Mouse (Mus musculus) kidney, embryonic 14.5 days (tissue): ENCODE measurements around the gene Cpeb1. TPM values are rescaled to one million over a fixed set of nuclear protein-coding genes. Genes with fewer than 3 reads are reported as not detected.

Experiments
- ATAC-seq: fragments of 200-750 bp; cut with Nextera tagmentation; 2 replicates; pipeline ENCODE4 v1.8.0; 2017; ENCODE audit warnings: moderate number of reproducible peaks, mild to moderate bottlenecking, moderate TSS enrichment, moderate library complexity; ENCODE audit not compliant: low FRiP score, low TSS enrichment
- H3K27ac ChIP-seq: fragments of 300-500 bp; sonication (generic); 2 replicates; pipeline ENCODE4 v1.5.1; 2014; ENCODE audit warnings: low read depth, mild to moderate bottlenecking, low read length, moderate library complexity, mixed read lengths
- H3K27me3 ChIP-seq: fragments of 300-500 bp; sonication (generic); 2 replicates; pipeline ENCODE4 v1.6.1; 2014; ENCODE audit warnings: mild to moderate bottlenecking, low read length; ENCODE audit not compliant: control insufficient read depth, insufficient read depth
- H3K36me3 ChIP-seq: fragments of 300-500 bp; sonication (generic); 2 replicates; pipeline ENCODE4 v1.6.1; 2014; ENCODE audit warnings: low read length, mixed read lengths; ENCODE audit not compliant: control insufficient read depth, insufficient read depth
- H3K4me1 ChIP-seq: fragments of 300-500 bp; sonication (generic); 2 replicates; pipeline ENCODE4 v1.6.1; 2014; ENCODE audit warnings: low read length, mixed read lengths; ENCODE audit not compliant: control insufficient read depth, insufficient read depth
- H3K4me2 ChIP-seq: fragments of 300-500 bp; sonication (generic); replicated peaks from 2 replicates; pipeline ENCODE4 v1.6.1; 2014; ENCODE audit warnings: low read depth, mild to moderate bottlenecking, low read length
- H3K4me3 ChIP-seq: fragments of 300-500 bp; sonication (generic); 2 replicates; pipeline ENCODE4 v1.5.1; 2014; ENCODE audit warnings: mild to moderate bottlenecking, low read length
- H3K9ac ChIP-seq: fragments of 300-500 bp; sonication (generic); 2 replicates; pipeline ENCODE4 v1.6.1; 2014; ENCODE audit warnings: low read depth, mild to moderate bottlenecking, low read length, moderate library complexity
- H3K9me3 ChIP-seq: fragments of 300-500 bp; sonication (generic); 2 replicates; pipeline ENCODE4 v1.6.1; 2016; ENCODE audit warnings: low read length; ENCODE audit not compliant: control insufficient read depth
- WGBS: fragments of 180-500 bp; shearing (Covaris S2); extraction: QIAGEN DNeasy Blood & Tissue Kit; methylation state at CpG from one replicate; pipeline ENCODE4 v1.1.7; 2014; 5-methylcytosine and 5-hydroxymethylcytosine counted together
- polyA plus RNA-seq: library from polyadenylated mRNA; unstranded; fragments of >200 nt; fragmentation: Nextera tagmentation; extraction: Ambion mirVana; gene quantifications from 2 replicates; pipeline ENCODE4 v1.2.1, GENCODE M21; 2014

The Cpeb1 gene
- polyA plus RNA-seq, 1 experiment from 2014 or later, result 1.6 TPM

DNA sequence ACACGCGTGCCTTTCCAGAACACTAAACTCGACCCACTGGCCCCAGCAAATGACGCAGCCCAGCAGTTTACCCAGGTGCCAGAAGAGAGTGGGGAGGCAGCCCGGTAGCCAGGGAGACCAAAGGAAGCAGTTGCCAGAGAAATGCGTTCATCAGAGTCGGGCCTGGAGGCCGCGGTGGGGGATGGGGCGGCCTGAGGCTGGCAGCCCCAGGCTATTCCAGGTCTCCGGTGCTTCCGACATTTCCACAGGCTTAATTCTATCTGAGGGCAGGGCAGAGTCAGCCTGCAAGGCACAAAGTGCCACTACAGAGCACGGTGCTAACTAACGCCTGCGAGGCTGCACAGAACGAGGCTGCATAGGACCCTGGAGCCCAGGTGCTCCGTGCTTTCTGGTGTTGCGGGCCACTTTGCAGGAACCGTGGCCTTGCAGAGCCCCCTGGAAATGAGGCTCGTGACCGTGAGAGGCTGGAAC, 2.3 kb downstream of the Cpeb1 start:
- peaks cover 67% of the 10 kb centered on the region for H3K27me3 ChIP-seq
- H3K36me3 ChIP-seq, result no peaks in the 10 kb centered on the region
- H3K9ac ChIP-seq, result no peak overlapping the region
- H3K4me2 ChIP-seq, result peak overlapping the region; percentile 91; the same call in 1 of the 2 replicates
- WGBS, result 2% methylated on average over 21 of the region's 21 CpGs
- peaks cover 11% of the 10 kb centered on the region for H3K4me1 ChIP-seq
- H3K27ac ChIP-seq, result no peak overlapping the region
- peak; percentile 24; the same call in 1 of the 2 replicates for ATAC-seq
- 0 out of 2 replicates have a peak overlapping the region, but pooled peaks have one; percentile 10 for H3K4me3 ChIP-seq
- no peaks in the 10 kb centered on the region for H3K9me3 ChIP-seq

DNA sequence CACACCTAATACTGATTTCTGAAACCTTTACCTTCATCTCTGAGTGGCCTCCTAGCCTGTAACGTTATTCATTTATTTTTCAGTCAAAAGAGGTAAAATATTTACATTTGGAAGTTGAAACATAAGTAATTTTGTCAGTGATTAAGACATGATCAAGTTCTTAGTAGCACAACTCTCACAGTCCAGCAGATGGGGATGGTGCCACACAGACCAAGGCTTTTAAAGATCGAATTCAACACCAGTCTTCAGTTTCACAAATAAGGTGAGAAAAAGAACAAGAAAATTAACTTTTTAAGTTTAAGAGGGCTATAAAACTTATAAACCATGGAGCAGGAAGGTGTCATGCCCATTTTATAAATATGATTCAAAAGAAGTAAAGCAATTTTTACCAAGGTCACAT, 56.3 kb downstream of the Cpeb1 start:
- WGBS, result 54% methylated on average over 2 of the region's 2 CpGs
- Histone ChIP-seq H3K4me2 (no peak overlapping the region), H3K27me3 (no peaks in the 10 kb centered on the region), H3K36me3 (no peaks in the 10 kb centered on the region), H3K9ac (no peak overlapping the region), H3K4me3 (no peak overlapping the region), H3K9me3 (no peaks in the 10 kb centered on the region), H3K4me1 (no peaks in the 10 kb centered on the region), H3K27ac (no peak overlapping the region)
- no peak for ATAC-seq

DNA sequence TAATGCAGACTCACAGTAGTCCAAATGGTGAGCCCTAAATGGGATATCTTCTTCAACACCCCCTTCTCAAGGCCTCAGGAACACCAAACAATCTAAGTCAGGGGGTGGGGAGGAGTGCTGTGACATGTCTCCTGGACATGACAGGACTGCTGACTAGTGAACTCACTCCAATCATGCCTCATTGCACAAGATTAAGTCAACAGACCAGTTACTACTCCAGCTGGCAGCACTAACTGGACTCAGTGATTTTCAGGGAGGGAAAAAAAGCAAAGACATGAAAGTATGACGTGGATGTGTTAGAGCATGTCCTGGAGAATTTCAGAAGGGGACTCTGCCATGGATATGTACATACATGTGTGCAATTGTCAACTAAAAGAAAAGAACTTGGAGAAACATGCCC, 75.9 kb downstream of the Cpeb1 start:
- Histone ChIP-seq H3K27ac (no peak overlapping the region), H3K27me3 (no peaks in the 10 kb centered on the region), H3K36me3 (no peaks in the 10 kb centered on the region), H3K4me2 (no peak overlapping the region), H3K4me1 (no peaks in the 10 kb centered on the region), H3K4me3 (no peak overlapping the region), H3K9ac (no peak overlapping the region), H3K9me3 (no peaks in the 10 kb centered on the region)
- 42% methylated on average over 1 of the region's 1 CpGs for WGBS
- no peak for ATAC-seq

DNA sequence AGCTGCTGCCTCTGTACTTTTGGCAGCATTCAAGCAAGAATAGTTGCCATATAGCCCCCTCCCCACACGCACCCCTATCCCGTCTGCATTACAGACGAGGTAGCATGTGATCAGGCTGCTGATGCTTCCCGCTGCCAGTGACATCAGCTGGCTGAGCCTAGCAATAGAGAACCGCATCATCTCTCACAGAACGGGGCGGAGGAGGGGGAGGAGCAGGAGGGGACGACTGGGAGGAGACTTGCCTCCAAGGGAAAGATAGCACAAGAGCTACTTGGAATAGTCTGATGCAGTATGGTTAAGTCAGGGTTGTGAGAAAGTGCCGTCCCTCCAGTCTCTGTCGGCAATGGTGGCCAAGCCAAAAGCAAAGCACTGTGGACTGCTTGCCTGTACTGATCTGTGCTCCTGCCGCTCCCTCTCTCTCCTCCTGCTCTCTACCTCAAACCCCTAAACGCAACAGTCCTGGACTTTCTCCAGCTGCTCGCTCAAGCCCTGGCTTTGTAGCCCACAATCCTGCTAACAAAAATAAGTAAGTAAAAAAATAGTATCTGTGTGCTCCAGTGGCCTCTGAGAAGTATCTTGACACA, 82.8 kb downstream of the Cpeb1 start:
- H3K27ac ChIP-seq, result no peak overlapping the region
- peak overlapping the region; percentile 17; the same call in 1 of the 2 replicates for H3K4me2 ChIP-seq
- 4% methylated on average over 13 of the region's 13 CpGs for WGBS
- no peaks in the 10 kb centered on the region for H3K9me3 ChIP-seq
- H3K36me3 ChIP-seq, result no peaks in the 10 kb centered on the region
- H3K4me3 ChIP-seq, result no peak overlapping the region
- ATAC-seq, result peak; percentile 79
- peaks cover 3% of the 10 kb centered on the region; the same call in 1 of the 2 replicates for H3K4me1 ChIP-seq
- H3K9ac ChIP-seq, result no peak overlapping the region
- H3K27me3 ChIP-seq, result no peaks in the 10 kb centered on the region

DNA sequence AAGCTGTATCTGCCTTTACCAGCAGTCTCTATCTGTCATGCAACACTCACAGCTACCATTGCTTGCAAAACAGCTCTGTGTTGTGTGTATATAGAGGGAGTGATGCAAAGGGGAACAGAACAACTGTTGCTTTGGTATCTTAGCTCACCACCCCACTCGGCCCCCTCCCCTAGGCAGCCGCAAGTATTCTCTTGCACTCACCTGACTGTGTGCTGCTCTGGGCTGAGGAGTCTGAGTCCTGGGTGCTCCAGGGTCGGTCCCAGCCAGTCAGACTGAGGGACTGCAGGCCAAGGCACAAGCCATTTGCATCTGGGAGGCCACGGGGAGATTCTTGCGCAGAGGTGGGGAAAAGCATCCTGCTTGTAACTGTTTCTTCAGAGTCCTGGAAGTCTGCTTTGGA, 83.5 kb downstream of the Cpeb1 start:
- WGBS, result 16% methylated on average over 5 of the region's 5 CpGs
- no peaks in the 10 kb centered on the region for H3K27me3 ChIP-seq
- no peak for ATAC-seq
- H3K27ac ChIP-seq, result no peak overlapping the region
- no peak overlapping the region for H3K4me3 ChIP-seq
- H3K36me3 ChIP-seq, result no peaks in the 10 kb centered on the region
- no peak overlapping the region for H3K9ac ChIP-seq
- H3K4me1 ChIP-seq, result peaks cover 3% of the 10 kb centered on the region; the same call in 1 of the 2 replicates
- H3K9me3 ChIP-seq, result no peaks in the 10 kb centered on the region
- no peak overlapping the region for H3K4me2 ChIP-seq

DNA sequence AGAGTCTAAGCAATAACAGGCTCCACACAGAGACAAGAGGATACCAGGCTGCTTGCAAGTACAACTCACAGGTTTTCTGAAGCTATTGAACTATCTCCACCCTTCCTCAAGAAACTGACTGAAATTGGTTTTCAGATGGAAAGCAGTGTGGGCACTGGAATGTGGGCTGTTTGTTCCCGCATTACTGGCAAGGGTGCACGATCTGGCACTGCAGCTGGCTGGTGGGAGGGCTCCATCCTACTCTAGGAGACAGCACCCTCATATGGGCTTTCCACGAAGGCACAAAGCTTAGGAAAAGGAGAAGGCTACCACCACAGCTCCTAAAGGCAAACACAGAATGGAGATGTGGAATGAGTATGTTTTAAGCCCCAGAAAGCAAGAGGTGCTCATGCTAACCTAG, 85.5 kb downstream of the Cpeb1 start:
- H3K9ac ChIP-seq, result no peak overlapping the region
- no peaks in the 10 kb centered on the region for H3K36me3 ChIP-seq
- no peak for ATAC-seq
- no peak overlapping the region for H3K4me3 ChIP-seq
- no peaks in the 10 kb centered on the region for H3K27me3 ChIP-seq
- peaks cover 3% of the 10 kb centered on the region; the same call in 1 of the 2 replicates for H3K4me1 ChIP-seq
- H3K4me2 ChIP-seq, result no peak overlapping the region
- 59% methylated on average over 3 of the region's 3 CpGs for WGBS
- no peaks in the 10 kb centered on the region for H3K9me3 ChIP-seq
- H3K27ac ChIP-seq, result no peak overlapping the region

DNA sequence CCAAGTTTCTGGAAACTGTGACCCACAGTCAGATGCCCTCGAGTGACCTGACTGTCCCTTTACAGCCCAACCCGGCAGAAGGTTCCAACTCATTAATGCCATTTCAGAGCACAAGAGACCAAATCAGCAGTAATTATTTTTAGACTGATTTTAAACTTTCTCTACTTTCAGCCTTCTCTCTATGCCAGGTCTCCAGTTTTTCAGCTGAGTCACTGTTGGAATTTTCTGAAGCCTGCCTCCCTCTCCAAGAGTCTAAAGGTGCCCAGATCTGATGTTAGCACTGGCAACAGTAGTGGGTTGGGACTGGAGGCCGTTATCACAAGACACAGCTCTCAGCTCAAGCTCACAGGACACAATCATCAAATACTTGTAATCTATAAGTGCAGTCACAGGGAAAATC, 87.3 kb downstream of the Cpeb1 start:
- no peak overlapping the region for H3K4me2 ChIP-seq
- H3K36me3 ChIP-seq, result no peaks in the 10 kb centered on the region
- no peak overlapping the region for H3K4me3 ChIP-seq
- 63% methylated on average over 3 of the region's 3 CpGs for WGBS
- ATAC-seq, result no peak
- peaks cover 3% of the 10 kb centered on the region; the same call in 1 of the 2 replicates for H3K4me1 ChIP-seq
- no peaks in the 10 kb centered on the region for H3K9me3 ChIP-seq
- no peaks in the 10 kb centered on the region for H3K27me3 ChIP-seq
- H3K27ac ChIP-seq, result no peak overlapping the region
- no peak overlapping the region for H3K9ac ChIP-seq

DNA sequence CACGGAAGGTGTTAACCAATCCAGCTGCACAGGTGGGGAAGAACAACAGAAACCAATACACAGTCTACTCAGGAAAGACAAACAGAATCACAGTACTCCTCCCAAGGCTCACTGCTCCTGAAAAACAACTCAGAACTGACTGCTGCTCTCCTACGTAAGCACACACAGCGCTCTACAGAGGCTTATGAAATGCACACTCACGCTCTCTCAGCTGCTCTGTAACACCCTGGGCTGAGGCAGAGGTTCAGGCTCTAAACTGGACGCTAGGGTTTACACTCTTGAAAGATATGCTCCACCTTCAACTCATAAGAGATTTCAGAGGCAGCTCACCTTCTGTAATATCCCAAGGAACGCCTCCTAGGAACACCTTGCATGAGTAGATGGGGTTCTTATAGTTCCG, 98.3 kb downstream of the Cpeb1 start:
- no peaks in the 10 kb centered on the region for H3K36me3 ChIP-seq
- 67% methylated on average over 7 of the region's 7 CpGs for WGBS
- no peak overlapping the region for H3K27ac ChIP-seq
- no peaks in the 10 kb centered on the region for H3K27me3 ChIP-seq
- ATAC-seq, result no peak
- H3K4me2 ChIP-seq, result no peak overlapping the region
- no peaks in the 10 kb centered on the region for H3K9me3 ChIP-seq
- no peak overlapping the region for H3K4me3 ChIP-seq
- H3K4me1 ChIP-seq, result no peaks in the 10 kb centered on the region
- no peak overlapping the region for H3K9ac ChIP-seq

DNA sequence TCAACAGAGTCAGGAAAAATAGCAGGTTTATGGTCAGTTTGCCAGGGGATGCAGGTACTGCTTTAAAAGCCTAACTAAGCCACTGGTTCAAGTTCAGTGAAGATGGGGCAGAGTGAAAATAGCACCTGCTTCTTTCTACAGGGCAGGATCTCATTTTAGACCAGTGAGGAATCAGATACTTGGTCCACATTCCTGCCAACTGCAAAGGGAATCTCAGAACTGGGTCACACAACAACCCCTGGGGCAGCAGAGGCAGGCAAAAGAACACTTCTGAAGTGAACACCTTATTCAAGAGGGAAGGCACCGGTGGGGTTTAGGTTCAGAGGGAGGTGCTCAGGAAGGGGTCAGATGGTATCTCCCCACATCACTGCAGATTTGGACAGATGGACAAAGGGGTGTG, 98.9 kb downstream of the Cpeb1 start:
- H3K36me3 ChIP-seq, result no peaks in the 10 kb centered on the region
- no peaks in the 10 kb centered on the region for H3K27me3 ChIP-seq
- H3K4me3 ChIP-seq, result no peak overlapping the region
- H3K9ac ChIP-seq, result no peak overlapping the region
- no peak for ATAC-seq
- H3K4me1 ChIP-seq, result no peaks in the 10 kb centered on the region
- WGBS, result 68% methylated on average over 1 of the region's 1 CpGs
- H3K9me3 ChIP-seq, result no peaks in the 10 kb centered on the region
- H3K27ac ChIP-seq, result no peak overlapping the region
- H3K4me2 ChIP-seq, result no peak overlapping the region
